Mouse (Mus musculus) embryonic fibroblast, embryonic 13.5 days (primary cell): ENCODE data around the gene Epo.
A peak's percentile ranks its signal among the peaks of the same experiment; 100 is the strongest.

Source experiments
- CTCF ChIP-seq: IDR thresholded peaks from 2 replicates; pipeline ENCODE4 v1.5.1; 2011; ENCODE audit warnings: mild to moderate bottlenecking, control low read depth, low read length, moderate library complexity, borderline replicate concordance; ENCODE audit not compliant: insufficient read depth
- POLR2A ChIP-seq: IDR thresholded peaks from 2 replicates; pipeline ENCODE4 v1.6.1; 2011; ENCODE audit warnings: low read depth, mild to moderate bottlenecking, control low read depth, low read length, moderate library complexity

DNA sequence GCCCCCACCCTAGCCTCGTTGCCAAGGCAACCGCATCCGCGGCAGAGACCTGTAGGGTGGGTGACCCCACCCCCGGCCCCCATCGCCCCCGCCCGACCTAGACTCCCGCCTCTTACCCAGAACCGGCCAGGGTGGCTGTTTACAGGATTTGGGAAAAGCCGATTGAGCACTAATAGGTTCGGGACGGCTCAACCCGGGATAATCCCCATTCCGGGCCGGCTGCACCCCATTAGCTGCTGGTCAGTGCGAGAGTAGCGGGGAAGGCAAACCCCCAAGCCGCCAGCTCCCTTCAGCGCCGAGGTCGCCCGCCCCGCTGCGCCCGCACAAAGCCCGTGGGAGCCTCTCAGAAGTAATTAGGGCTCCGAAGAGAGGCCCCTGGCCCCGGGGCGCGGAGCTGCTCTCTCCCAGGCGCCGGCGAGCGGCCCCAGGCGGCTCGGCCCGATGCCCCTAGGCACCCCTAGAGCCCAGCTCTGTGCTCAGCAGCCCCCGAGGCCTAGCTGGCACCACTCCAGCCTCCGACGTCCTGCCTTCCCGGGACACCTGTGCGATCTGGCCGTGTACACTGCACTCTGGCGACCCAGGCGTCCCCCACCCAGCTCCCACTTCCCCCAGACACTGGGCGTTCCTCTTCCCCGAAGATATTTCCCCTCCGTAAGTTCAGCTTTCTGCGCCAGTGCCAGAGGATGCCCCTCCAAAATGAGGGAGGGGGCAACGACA lies 1.5 kb downstream of the Epo start:
- no peak for TF ChIP-seq CTCF
- peak; percentile 16; the same call in 1 of the 2 replicates for TF ChIP-seq POLR2A
